Mouse (Mus musculus): ENCODE data around the gene Mon2. TPM values are rescaled to one million over a fixed set of nuclear protein-coding genes. Genes with fewer than 3 reads are reported as not detected.

Mon2 gene
- polyA plus RNA-seq, 1 experiment from 2014 or later, result 31.7 TPM

GRCm38 (mm10) chr10:123011421-123011820 lies 64.9 kb downstream of the Mon2 start:
- H3K27ac ChIP-seq (ENCODE audit: low read depth, low read length), result no peak overlapping the region
- no peaks in the 10 kb centered on the region for H3K4me1 ChIP-seq (ENCODE audit: control insufficient read depth, insufficient read depth, low read length)
- H3K27me3 ChIP-seq (ENCODE audit: control insufficient read depth, insufficient read depth, low read length), result no peaks in the 10 kb centered on the region
- H3K4me3 ChIP-seq (ENCODE audit: low read depth, low read length), result no peak overlapping the region
- H3K4me2 ChIP-seq (ENCODE audit: low read depth), result no peak overlapping the region
- no peak for DNase-seq (ENCODE audit: low spot score)
- no peaks in the 10 kb centered on the region for H3K9me3 ChIP-seq (ENCODE audit: control insufficient read depth, low read length)
- 91% methylated on average over 1 of the region's 1 CpGs for WGBS
- peaks cover 10% of the 10 kb centered on the region for H3K36me3 ChIP-seq (ENCODE audit: control insufficient read depth, insufficient read depth, low read length)
- no peak for ATAC-seq (ENCODE audit: insufficient read depth, low FRiP score, low TSS enrichment)
- H3K9ac ChIP-seq (ENCODE audit: low read length), result no peak overlapping the region

GRCm38 (mm10) chr10:123005237-123006185 lies 70.8 kb downstream of the Mon2 start:
- Histone ChIP-seq H3K4me3 (ENCODE audit: low read depth, low read length) (no peak overlapping the region), H3K27ac (ENCODE audit: low read depth, low read length) (no peak overlapping the region), H3K4me1 (ENCODE audit: control insufficient read depth, insufficient read depth, low read length) (no peaks in the 10 kb centered on the region), H3K9ac (ENCODE audit: low read length) (no peak overlapping the region), H3K36me3 (ENCODE audit: control insufficient read depth, insufficient read depth, low read length) (0 out of 2 replicates have a peak, but pooled peaks cover 2% of the 10 kb centered on the region), H3K27me3 (ENCODE audit: control insufficient read depth, insufficient read depth, low read length) (no peaks in the 10 kb centered on the region), H3K9me3 (ENCODE audit: control insufficient read depth, low read length) (no peaks in the 10 kb centered on the region), H3K4me2 (ENCODE audit: low read depth) (no peak overlapping the region)
- peak; percentile 73 for ATAC-seq (ENCODE audit: insufficient read depth, low FRiP score, low TSS enrichment)
- DNase-seq (ENCODE audit: low spot score), result no peak
- WGBS, result 91% methylated on average over 20 of the region's 20 CpGs

- Histone ChIP-seq H3K27me3 (ENCODE audit: control insufficient read depth, insufficient read depth, low read length) (no peaks in the 10 kb centered on the region), H3K4me1 (ENCODE audit: control insufficient read depth, insufficient read depth, low read length) (no peaks in the 10 kb centered on the region), H3K9ac (ENCODE audit: low read length) (no peak overlapping the region), H3K36me3 (ENCODE audit: control insufficient read depth, insufficient read depth, low read length) (0 out of 2 replicates have a peak, but pooled peaks cover 2% of the 10 kb centered on the region), H3K27ac (ENCODE audit: low read depth, low read length) (no peak overlapping the region), H3K4me3 (ENCODE audit: low read depth, low read length) (no peak overlapping the region), H3K9me3 (ENCODE audit: control insufficient read depth, low read length) (no peaks in the 10 kb centered on the region), H3K4me2 (ENCODE audit: low read depth) (no peak overlapping the region)
- ATAC-seq (ENCODE audit: insufficient read depth, low FRiP score, low TSS enrichment), result no peak
- DNase-seq (ENCODE audit: low spot score), result no peak
- WGBS, result 82% methylated on average over 15 of the region's 15 CpGs
These were observed 71.6 kb downstream of the Mon2 start for GRCm38 (mm10) chr10:123004475-123005236.

DNA sequence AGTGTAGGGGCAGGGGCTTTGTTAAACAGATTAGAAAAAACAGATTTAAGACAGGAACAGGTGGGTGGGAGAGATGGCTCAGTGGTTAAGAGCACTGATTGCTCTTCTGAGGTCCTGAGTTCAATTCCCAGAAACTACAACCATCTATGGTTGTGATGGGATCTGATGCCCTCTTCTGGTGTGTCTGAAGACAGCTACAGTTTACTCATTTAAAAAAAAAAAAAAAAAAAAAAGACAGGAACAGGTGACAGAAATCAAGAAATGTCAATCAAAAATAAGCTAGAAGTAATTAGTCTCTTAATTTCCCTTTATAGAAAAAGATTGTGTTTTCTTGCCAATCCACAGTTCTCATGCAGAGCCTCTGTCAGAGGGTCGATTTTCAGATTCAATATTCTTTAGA lies 74.3 kb downstream of the Mon2 start:
- no peak overlapping the region for H3K27ac ChIP-seq (ENCODE audit: low read depth, low read length)
- WGBS, result 87% methylated on average over 1 of the region's 1 CpGs
- H3K4me1 ChIP-seq (ENCODE audit: control insufficient read depth, insufficient read depth, low read length), result no peaks in the 10 kb centered on the region
- ATAC-seq (ENCODE audit: insufficient read depth, low FRiP score, low TSS enrichment), result no peak
- no peak overlapping the region for H3K9ac ChIP-seq (ENCODE audit: low read length)
- H3K4me3 ChIP-seq (ENCODE audit: low read depth, low read length), result no peak overlapping the region
- no peaks in the 10 kb centered on the region for H3K27me3 ChIP-seq (ENCODE audit: control insufficient read depth, insufficient read depth, low read length)
- H3K9me3 ChIP-seq (ENCODE audit: control insufficient read depth, low read length), result no peaks in the 10 kb centered on the region
- H3K36me3 ChIP-seq (ENCODE audit: control insufficient read depth, insufficient read depth, low read length), result peaks cover 4% of the 10 kb centered on the region; the same call in 1 of the 2 replicates
- no peak overlapping the region for H3K4me2 ChIP-seq (ENCODE audit: low read depth)
- DNase-seq (ENCODE audit: low spot score), result no peak

GRCm38 (mm10) chr10:123001363-123001762 lies 74.9 kb downstream of the Mon2 start:
- no peak overlapping the region for H3K27ac ChIP-seq (ENCODE audit: low read depth, low read length)
- ATAC-seq (ENCODE audit: insufficient read depth, low FRiP score, low TSS enrichment) (no peak), DNase-seq (ENCODE audit: low spot score) (no peak)
- H3K9ac ChIP-seq (ENCODE audit: low read length), result no peak overlapping the region
- peaks cover 4% of the 10 kb centered on the region; the same call in 1 of the 2 replicates for H3K36me3 ChIP-seq (ENCODE audit: control insufficient read depth, insufficient read depth, low read length)
- H3K27me3 ChIP-seq (ENCODE audit: control insufficient read depth, insufficient read depth, low read length), result no peaks in the 10 kb centered on the region
- no peak overlapping the region for H3K4me2 ChIP-seq (ENCODE audit: low read depth)
- WGBS, result 91% methylated on average over 3 of the region's 3 CpGs
- no peak overlapping the region for H3K4me3 ChIP-seq (ENCODE audit: low read depth, low read length)
- H3K9me3 ChIP-seq (ENCODE audit: control insufficient read depth, low read length), result no peaks in the 10 kb centered on the region
- H3K4me1 ChIP-seq (ENCODE audit: control insufficient read depth, insufficient read depth, low read length), result no peaks in the 10 kb centered on the region

- Histone ChIP-seq H3K4me2 (ENCODE audit: low read depth) (no peak overlapping the region), H3K36me3 (ENCODE audit: control insufficient read depth, insufficient read depth, low read length) (peaks cover 10% of the 10 kb centered on the region), H3K9ac (ENCODE audit: low read length) (no peak overlapping the region), H3K4me1 (ENCODE audit: control insufficient read depth, insufficient read depth, low read length) (no peaks in the 10 kb centered on the region), H3K4me3 (ENCODE audit: low read depth, low read length) (no peak overlapping the region), H3K27me3 (ENCODE audit: control insufficient read depth, insufficient read depth, low read length) (no peaks in the 10 kb centered on the region), H3K27ac (ENCODE audit: low read depth, low read length) (no peak overlapping the region), H3K9me3 (ENCODE audit: control insufficient read depth, low read length) (no peaks in the 10 kb centered on the region)
- WGBS, result 85% methylated on average over 6 of the region's 6 CpGs
- no peak for DNase-seq (ENCODE audit: low spot score)
- no peak for ATAC-seq (ENCODE audit: insufficient read depth, low FRiP score, low TSS enrichment)
These were observed 76.9 kb downstream of the Mon2 start for GRCm38 (mm10) chr10:122999356-122999755.

DNA sequence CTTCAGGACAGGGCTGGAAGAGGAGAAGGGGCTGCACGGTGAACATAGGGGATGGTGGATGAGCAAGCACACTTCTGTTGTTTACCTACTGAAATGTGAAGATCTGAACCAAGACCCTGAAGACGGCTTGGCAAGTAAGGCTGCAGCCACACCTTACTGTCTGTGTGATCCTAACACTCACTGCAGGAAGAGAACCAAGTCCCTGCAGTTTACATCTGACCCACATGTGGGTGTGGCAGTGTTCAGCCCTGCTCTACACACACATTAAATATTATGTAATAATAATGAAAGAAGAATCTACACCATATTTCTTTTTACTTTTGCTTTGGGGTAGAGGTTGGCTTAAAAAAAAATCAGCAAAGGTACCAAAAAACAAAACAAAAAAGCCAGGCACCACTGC lies 78.5 kb downstream of the Mon2 start:
- Histone ChIP-seq H3K27me3 (ENCODE audit: control insufficient read depth, insufficient read depth, low read length) (no peaks in the 10 kb centered on the region), H3K27ac (ENCODE audit: low read depth, low read length) (no peak overlapping the region), H3K4me3 (ENCODE audit: low read depth, low read length) (no peak overlapping the region), H3K9me3 (ENCODE audit: control insufficient read depth, low read length) (no peaks in the 10 kb centered on the region), H3K36me3 (ENCODE audit: control insufficient read depth, insufficient read depth, low read length) (peaks cover 10% of the 10 kb centered on the region), H3K4me1 (ENCODE audit: control insufficient read depth, insufficient read depth, low read length) (no peaks in the 10 kb centered on the region), H3K9ac (ENCODE audit: low read length) (no peak overlapping the region), H3K4me2 (ENCODE audit: low read depth) (no peak overlapping the region)
- no peak for DNase-seq (ENCODE audit: low spot score)
- no peak for ATAC-seq (ENCODE audit: insufficient read depth, low FRiP score, low TSS enrichment)
- WGBS, result 85% methylated on average over 2 of the region's 2 CpGs

- no peaks in the 10 kb centered on the region for H3K9me3 ChIP-seq (ENCODE audit: control insufficient read depth, low read length)
- no peak for DNase-seq (ENCODE audit: low spot score)
- H3K36me3 ChIP-seq (ENCODE audit: control insufficient read depth, insufficient read depth, low read length), result peaks cover 12% of the 10 kb centered on the region
- H3K27me3 ChIP-seq (ENCODE audit: control insufficient read depth, insufficient read depth, low read length), result no peaks in the 10 kb centered on the region
- no peak overlapping the region for H3K4me2 ChIP-seq (ENCODE audit: low read depth)
- no peak overlapping the region for H3K9ac ChIP-seq (ENCODE audit: low read length)
- no peak overlapping the region for H3K27ac ChIP-seq (ENCODE audit: low read depth, low read length)
- no peaks in the 10 kb centered on the region for H3K4me1 ChIP-seq (ENCODE audit: control insufficient read depth, insufficient read depth, low read length)
- WGBS, result 73% methylated on average over 17 of the region's 17 CpGs
- ATAC-seq (ENCODE audit: insufficient read depth, low FRiP score, low TSS enrichment), result no peak
- H3K4me3 ChIP-seq (ENCODE audit: low read depth, low read length), result no peak overlapping the region
These were observed 81.8 kb downstream of the Mon2 start for GRCm38 (mm10) chr10:122994402-122995107.
